Mouse (Mus musculus) ES-E14 (cell line): ENCODE data around the gene Fndc1.

Source experiments
- CHD2 ChIP-seq: IDR thresholded peaks from 2 replicates; pipeline ENCODE4 v1.6.1; 2014; ENCODE audit warnings: mild to moderate bottlenecking, low read depth, low read length, inconsistent platforms
- HCFC1 ChIP-seq: IDR thresholded peaks from 2 replicates; pipeline ENCODE4 v1.6.1; 2012; ENCODE audit warnings: low read length, inconsistent platforms, borderline replicate concordance; ENCODE audit not compliant: insufficient read depth
- MAFK ChIP-seq: IDR thresholded peaks from 2 replicates; pipeline ENCODE4 v1.6.1; 2014; ENCODE audit warnings: mild to moderate bottlenecking, low read depth, low read length, inconsistent platforms; ENCODE audit not compliant: insufficient read depth
- ZC3H11A ChIP-seq: IDR thresholded peaks from 2 replicates; pipeline ENCODE4 v1.6.1; 2012; ENCODE audit warnings: low read depth, mild to moderate bottlenecking, inconsistent platforms, low read length, borderline replicate concordance
- ZNF384 ChIP-seq: IDR thresholded peaks from 2 replicates; pipeline ENCODE4 v1.6.1; 2012; ENCODE audit warnings: low read depth, low read length, inconsistent platforms

DNA sequence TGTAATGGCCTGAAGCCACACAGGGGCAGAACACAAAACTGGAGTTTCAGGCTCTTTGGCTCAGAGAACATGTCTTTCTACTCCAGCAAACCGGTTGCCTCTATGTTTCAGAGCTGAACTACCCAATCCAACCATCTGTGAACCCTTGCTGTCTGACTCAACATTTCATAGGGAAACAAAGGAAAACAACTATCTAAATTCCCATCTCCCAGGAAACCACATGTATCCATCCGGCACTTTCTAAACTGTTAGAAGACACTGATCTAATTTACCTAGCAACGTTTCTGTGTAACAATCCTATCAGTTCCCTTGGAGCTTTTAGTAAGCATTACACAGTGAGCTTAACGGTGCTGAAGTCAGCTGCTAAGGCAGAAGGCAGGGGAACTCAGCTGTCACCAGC is 67.3 kb downstream of the Fndc1 start:
- TF ChIP-seq HCFC1 (no peak), MAFK (no peak), CHD2 (no peak), ZNF384 (no peak), ZC3H11A (no peak)
